Mouse (Mus musculus) CD4-positive, CD25-positive, alpha-beta regulatory T cell, adult 4 months (primary cell): ENCODE measurements around the gene Cnksr3. TPM values are rescaled to one million over a fixed set of nuclear protein-coding genes. Genes with fewer than 3 reads are reported as not detected.
A peak's percentile ranks its signal among the peaks of the same experiment; 100 is the strongest.

Source experiments
- ATAC-seq: one replicate; pipeline ENCODE4 v1.8.0; 2017
- polyA plus RNA-seq, 2 experiments: library from polyadenylated mRNA; unstranded; fragments of 100-300 nt; shearing (Covaris generic); gene quantifications; one replicate each; pipeline ENCODE4 v1.2.1; 2017

The Cnksr3 gene
- polyA plus RNA-seq, 2 experiments from 2014 or later = 3.3 to 5.1 TPM

- no peak for ATAC-seq
Observed at GRCm38 (mm10) chr10:7145614-7146013, 66.4 kb downstream of the Cnksr3 start.

GRCm38 (mm10) chr10:7144081-7144783, 67.8 kb downstream of the Cnksr3 start:
- no peak for ATAC-seq

GRCm38 (mm10) chr10:7142287-7142686, 69.8 kb downstream of the Cnksr3 start:
- no peak for ATAC-seq

- no peak for ATAC-seq
Observed at GRCm38 (mm10) chr10:7140282-7140681, 71.8 kb downstream of the Cnksr3 start.

GRCm38 (mm10) chr10:7138049-7138448, 74.0 kb downstream of the Cnksr3 start:
- no peak for ATAC-seq

GRCm38 (mm10) chr10:7135751-7136150, 76.3 kb downstream of the Cnksr3 start:
- no peak for ATAC-seq

- ATAC-seq = no peak
Observed at GRCm38 (mm10) chr10:7133005-7133404, 79.0 kb downstream of the Cnksr3 start.

GRCm38 (mm10) chr10:7131441-7131840, 80.6 kb downstream of the Cnksr3 start:
- no peak for ATAC-seq

- no peak for ATAC-seq
Observed at GRCm38 (mm10) chr10:7127828-7128227, 84.2 kb downstream of the Cnksr3 start.

- ATAC-seq = no peak
Observed at GRCm38 (mm10) chr10:7126882-7127281, 85.2 kb downstream of the Cnksr3 start.

- no peak for ATAC-seq
Observed at GRCm38 (mm10) chr10:7126287-7126686, 85.8 kb downstream of the Cnksr3 start.

- ATAC-seq = no peak
Observed at GRCm38 (mm10) chr10:7124993-7125392, 87.0 kb downstream of the Cnksr3 start.

- no peak for ATAC-seq
Observed at GRCm38 (mm10) chr10:7122294-7122693, 89.7 kb downstream of the Cnksr3 start.

GRCm38 (mm10) chr10:7120206-7120605, 91.8 kb downstream of the Cnksr3 start:
- ATAC-seq = no peak

GRCm38 (mm10) chr10:7118258-7119077, 93.6 kb downstream of the Cnksr3 start:
- ATAC-seq = peak; percentile 73

GRCm38 (mm10) chr10:7117785-7118184, 94.3 kb downstream of the Cnksr3 start:
- no peak for ATAC-seq

- no peak for ATAC-seq
Observed at GRCm38 (mm10) chr10:7114796-7115195, 97.2 kb downstream of the Cnksr3 start.

- ATAC-seq = no peak
Observed at GRCm38 (mm10) chr10:7113747-7114146, 98.3 kb downstream of the Cnksr3 start.

GRCm38 (mm10) chr10:7113144-7113543, 98.9 kb downstream of the Cnksr3 start:
- ATAC-seq = no peak

- no peak for ATAC-seq
Observed at GRCm38 (mm10) chr10:7111462-7112000, 100.5 kb downstream of the Cnksr3 start.

- ATAC-seq = no peak
Observed at GRCm38 (mm10) chr10:7103872-7104271, 108.2 kb downstream of the Cnksr3 start.

GRCm38 (mm10) chr10:7077971-7078370, 134.1 kb downstream of the Cnksr3 start:
- ATAC-seq = no peak

- ATAC-seq = no peak
Observed at GRCm38 (mm10) chr10:7077389-7077808, 134.6 kb downstream of the Cnksr3 start.
